Mouse (Mus musculus): ENCODE measurements around the gene Gm10354. TPM values are rescaled to one million over a fixed set of nuclear protein-coding genes. Genes with fewer than 3 reads are reported as not detected.
"Not testable (repeated sequence)": the region's sequence is repeated elsewhere in the genome, so short reads cannot be mapped to it uniquely, and the experiment has no call there.

Gm10354 gene
- not detected in 2 replicates for polyA plus RNA-seq (2015; fragmentation: Nextera tagmentation; extraction: Ambion mirVana)

DNA sequence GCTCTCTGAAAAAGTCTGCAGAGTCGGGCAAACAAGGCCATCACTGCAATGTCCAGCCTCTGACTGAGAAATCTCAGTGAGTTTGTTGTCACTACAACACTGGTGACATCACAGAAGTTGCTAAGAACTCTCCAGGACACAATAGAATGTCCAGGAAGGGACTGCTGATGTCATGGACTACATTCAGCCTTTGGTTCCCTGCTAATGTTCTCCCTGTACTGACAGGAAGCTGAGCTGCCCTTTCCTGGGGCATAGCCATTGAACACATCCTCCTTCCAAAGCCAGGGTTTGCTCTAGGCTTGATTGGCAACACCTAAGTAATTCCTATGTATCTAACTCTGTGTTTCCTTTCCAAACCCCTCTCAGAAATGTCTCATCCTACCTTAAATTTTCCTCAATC is at the start of gene Gm10354:
TSS of gene Gm10354 (minus strand) at position 101 of the 400 bp plus-strand sequence.
- not testable (repeated sequence) for H3K36me3 ChIP-seq (replicated peaks; ENCODE audit: insufficient read depth, low read length)

DNA sequence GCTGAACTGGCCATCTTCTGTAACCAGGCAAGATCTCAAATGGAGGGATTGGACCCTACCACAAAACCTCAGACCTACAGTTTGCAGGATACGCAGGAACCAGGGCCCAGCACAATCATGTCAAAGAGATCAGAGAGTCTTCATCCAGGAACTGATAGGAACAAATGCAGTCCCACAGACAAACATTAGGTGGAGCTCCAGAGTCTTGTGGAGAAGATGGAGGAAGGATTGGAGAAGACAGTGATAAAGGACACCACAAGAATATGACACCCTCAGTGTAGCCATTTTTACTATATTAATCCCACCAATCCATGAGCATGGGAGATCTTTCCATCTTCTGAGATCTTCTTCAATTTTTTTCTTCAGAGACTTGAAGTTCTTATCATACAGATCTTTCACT is 45.6 kb upstream of the Gm10354 start:
- 89% methylated on average over 1 of the region's 1 CpGs for WGBS (ENCODE audit: insufficient replicate concordance)
- H3K27me3 ChIP-seq (ENCODE audit: insufficient read depth, low read length); H3K9ac ChIP-seq (replicated peaks); H3K4me3 ChIP-seq (ENCODE audit: low read depth, low read length); H3K27ac ChIP-seq (ENCODE audit: low read depth); ATAC-seq; H3K4me1 ChIP-seq (ENCODE audit: insufficient read depth); H3K36me3 ChIP-seq (replicated peaks; ENCODE audit: insufficient read depth, low read length); H3K9me3 ChIP-seq (ENCODE audit: low read length); H3K4me2 ChIP-seq (ENCODE audit: low read depth, low read length): not testable (repeated sequence)
- DNase-seq, result peak; percentile 15

More for the DNA sequence above, at the start of gene Gm10354:
- not testable (repeated sequence) for H3K27ac ChIP-seq (ENCODE audit: low read depth); H3K27me3 ChIP-seq (ENCODE audit: insufficient read depth, low read length); H3K4me1 ChIP-seq (ENCODE audit: insufficient read depth); ATAC-seq; H3K4me2 ChIP-seq (ENCODE audit: low read depth, low read length); H3K9ac ChIP-seq (replicated peaks); DNase-seq; H3K9me3 ChIP-seq (ENCODE audit: low read length); H3K4me3 ChIP-seq (ENCODE audit: low read depth, low read length)
- no CpG with 5 or more reads among the region's 1 CpGs for WGBS (ENCODE audit: insufficient replicate concordance)

DNA sequence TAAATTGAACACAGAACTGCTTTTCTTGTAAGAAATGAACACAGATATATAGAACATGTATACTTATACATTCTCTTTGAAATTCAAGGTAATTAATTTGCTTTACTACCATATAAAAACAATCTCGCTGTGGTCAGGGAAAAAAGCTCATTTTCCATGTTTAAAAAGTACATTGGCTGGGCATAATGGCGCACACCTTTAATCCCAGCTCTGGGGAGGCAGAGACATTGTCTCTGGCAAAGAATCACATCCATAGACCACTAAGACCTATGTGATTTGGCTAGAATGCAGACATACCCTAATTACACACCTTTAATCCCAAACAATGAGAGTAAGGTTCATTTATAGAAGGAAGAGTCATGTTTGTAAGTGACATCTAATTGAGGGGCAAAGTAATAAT is 41.3 kb upstream of the Gm10354 start:
- H3K4me1 ChIP-seq (ENCODE audit: insufficient read depth); ATAC-seq; H3K27ac ChIP-seq (ENCODE audit: low read depth); DNase-seq; H3K27me3 ChIP-seq (ENCODE audit: insufficient read depth, low read length); H3K36me3 ChIP-seq (replicated peaks; ENCODE audit: insufficient read depth, low read length); H3K9me3 ChIP-seq (ENCODE audit: low read length); H3K4me2 ChIP-seq (ENCODE audit: low read depth, low read length); H3K4me3 ChIP-seq (ENCODE audit: low read depth, low read length); H3K9ac ChIP-seq (replicated peaks): not testable (repeated sequence)
- WGBS (ENCODE audit: insufficient replicate concordance), result 55% methylated on average over 2 of the region's 2 CpGs

DNA sequence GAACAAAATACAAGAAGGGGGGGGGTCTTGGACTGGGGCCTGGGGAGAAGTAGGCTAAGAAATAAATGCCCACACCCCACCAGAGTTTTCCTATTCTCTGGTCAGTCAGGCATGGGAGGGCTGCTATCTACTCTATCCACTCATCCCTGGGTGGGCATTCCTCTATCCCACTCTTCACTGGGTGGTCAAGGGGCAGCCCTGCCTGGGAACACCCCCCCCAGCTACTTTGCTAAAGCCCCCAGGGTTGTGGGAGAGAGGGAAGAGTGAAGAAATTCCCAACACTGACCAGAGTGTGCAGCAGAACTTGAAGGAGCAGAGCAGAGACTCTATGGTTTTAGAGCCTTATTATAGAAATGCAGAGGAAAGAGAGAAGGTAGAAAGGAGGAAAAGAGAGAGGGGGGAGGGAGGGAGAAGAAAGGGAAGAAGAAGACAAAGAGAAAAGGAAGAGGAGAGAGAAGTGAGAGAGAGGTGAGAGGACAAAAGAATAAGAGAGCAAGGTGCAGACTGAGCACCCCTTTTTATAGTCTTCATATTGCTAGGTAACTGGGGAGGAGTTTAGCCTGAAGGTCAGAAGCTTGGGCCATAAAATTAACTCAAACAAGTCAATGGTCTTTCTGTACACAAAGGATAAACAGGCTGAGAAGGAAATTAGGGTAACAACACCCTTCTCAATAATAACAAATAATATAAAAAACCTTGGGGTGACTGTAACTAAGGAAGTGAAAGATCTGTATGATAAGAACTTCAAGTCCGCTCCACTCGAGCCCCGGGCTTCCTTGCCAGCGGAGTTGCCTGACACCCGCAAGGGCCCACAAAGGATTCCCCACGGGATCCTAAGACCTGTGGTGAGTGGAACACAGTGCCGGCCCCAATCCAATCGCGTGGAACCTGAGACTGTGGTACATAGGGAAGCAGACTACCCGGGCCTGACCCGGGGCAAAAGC is 32.2 kb upstream of the Gm10354 start:
- peak; percentile 17 for DNase-seq
- WGBS (ENCODE audit: insufficient replicate concordance), result 77% methylated on average over 11 of the region's 11 CpGs

DNA sequence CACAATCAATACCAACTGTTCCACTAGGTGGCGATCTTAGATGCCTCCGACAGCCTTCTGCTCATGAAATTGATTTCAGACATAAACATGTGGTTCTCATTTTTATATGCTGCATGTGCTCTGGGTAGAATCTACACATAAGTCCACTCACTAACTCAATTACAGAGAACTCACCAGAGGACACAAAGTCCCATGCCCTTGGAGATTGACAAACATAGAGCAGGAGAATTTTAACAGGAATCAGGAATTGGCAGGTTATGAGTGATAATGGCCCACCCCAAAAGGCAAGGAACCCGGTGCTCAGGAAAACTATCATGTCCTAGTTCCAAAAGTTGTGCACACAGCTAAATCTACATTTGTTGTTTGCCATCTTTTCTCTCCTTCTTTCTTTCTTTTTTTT is 28.2 kb upstream of the Gm10354 start:
- H3K9me3 ChIP-seq (ENCODE audit: low read length); H3K27me3 ChIP-seq (ENCODE audit: insufficient read depth, low read length); H3K4me3 ChIP-seq (ENCODE audit: low read depth, low read length); H3K27ac ChIP-seq (ENCODE audit: low read depth); H3K36me3 ChIP-seq (replicated peaks; ENCODE audit: insufficient read depth, low read length); H3K4me2 ChIP-seq (ENCODE audit: low read depth, low read length); H3K9ac ChIP-seq (replicated peaks); H3K4me1 ChIP-seq (ENCODE audit: insufficient read depth): not testable (repeated sequence)
- peak; percentile 9 for DNase-seq
- WGBS (ENCODE audit: insufficient replicate concordance), result 54% methylated on average over 3 of the region's 3 CpGs
- TF ChIP-seq CTCF (IDR thresholded peaks at IDR 0.05; ENCODE audit: low read depth), result 0 out of 2 replicates have a peak, but pooled peaks have one; percentile 17
- 0 out of 2 replicates have a peak, but pooled peaks have one; percentile 22 for ATAC-seq

More for the DNA sequence above, 32.2 kb upstream of the Gm10354 start:
- not testable (repeated sequence) for H3K9ac ChIP-seq (replicated peaks); H3K27me3 ChIP-seq (ENCODE audit: insufficient read depth, low read length); H3K4me3 ChIP-seq (ENCODE audit: low read depth, low read length); H3K27ac ChIP-seq (ENCODE audit: low read depth); ATAC-seq; H3K4me1 ChIP-seq (ENCODE audit: insufficient read depth); H3K36me3 ChIP-seq (replicated peaks; ENCODE audit: insufficient read depth, low read length); H3K9me3 ChIP-seq (ENCODE audit: low read length); H3K4me2 ChIP-seq (ENCODE audit: low read depth, low read length)

DNA sequence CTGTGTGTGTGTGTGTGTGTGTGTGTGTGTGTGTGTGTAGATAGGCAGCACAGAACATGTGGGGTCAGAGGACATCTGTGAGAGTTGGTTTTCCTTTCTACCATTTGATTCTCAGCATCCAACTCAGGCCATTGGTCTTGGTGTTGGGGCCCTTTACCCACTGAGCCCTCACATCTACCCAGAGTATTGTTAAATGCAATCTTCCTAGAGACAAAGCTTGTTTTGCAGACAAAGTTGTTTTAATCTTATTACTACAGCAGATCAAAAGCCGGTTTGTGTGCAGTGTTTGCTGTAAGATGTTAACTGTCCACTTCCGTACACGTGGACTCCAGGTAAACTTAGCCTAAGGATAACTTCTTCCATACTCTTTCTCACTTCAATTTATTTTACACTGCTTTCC is 27.6 kb upstream of the Gm10354 start:
- H3K36me3 ChIP-seq (replicated peaks; ENCODE audit: insufficient read depth, low read length); H3K9me3 ChIP-seq (ENCODE audit: low read length); ATAC-seq; H3K4me1 ChIP-seq (ENCODE audit: insufficient read depth); H3K27me3 ChIP-seq (ENCODE audit: insufficient read depth, low read length); H3K4me3 ChIP-seq (ENCODE audit: low read depth, low read length); H3K27ac ChIP-seq (ENCODE audit: low read depth); H3K9ac ChIP-seq (replicated peaks); H3K4me2 ChIP-seq (ENCODE audit: low read depth, low read length): not testable (repeated sequence)
- WGBS (ENCODE audit: insufficient replicate concordance), result 55% methylated on average over 3 of the region's 3 CpGs
- peak; percentile 12 for DNase-seq

DNA sequence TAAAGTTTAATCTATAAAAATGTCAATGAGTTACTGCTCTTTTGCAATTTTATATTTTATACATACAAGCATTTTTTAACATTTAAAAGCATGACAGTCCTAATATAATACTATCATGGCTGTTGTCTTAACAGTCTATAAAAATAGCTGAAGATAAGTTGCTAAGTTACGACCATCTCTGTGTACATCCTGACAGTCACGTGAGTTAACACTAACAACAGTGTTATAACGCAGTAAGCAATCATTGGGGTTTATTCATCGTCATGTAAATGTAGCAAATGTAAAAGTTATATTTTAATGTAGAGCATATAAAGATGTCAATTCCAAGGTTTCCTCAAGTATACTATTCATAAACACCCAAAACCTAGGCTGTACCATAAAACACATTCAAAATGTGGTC is 26.8 kb upstream of the Gm10354 start:
- H3K4me2 ChIP-seq (ENCODE audit: low read depth, low read length); H3K27ac ChIP-seq (ENCODE audit: low read depth); H3K36me3 ChIP-seq (replicated peaks; ENCODE audit: insufficient read depth, low read length); H3K27me3 ChIP-seq (ENCODE audit: insufficient read depth, low read length); H3K4me3 ChIP-seq (ENCODE audit: low read depth, low read length); H3K4me1 ChIP-seq (ENCODE audit: insufficient read depth); H3K9me3 ChIP-seq (ENCODE audit: low read length); H3K9ac ChIP-seq (replicated peaks); DNase-seq: not testable (repeated sequence)
- 51% methylated on average over 2 of the region's 4 CpGs for WGBS (ENCODE audit: insufficient replicate concordance)
- ATAC-seq, result 0 out of 2 replicates have a peak, but pooled peaks have one; percentile 42

DNA sequence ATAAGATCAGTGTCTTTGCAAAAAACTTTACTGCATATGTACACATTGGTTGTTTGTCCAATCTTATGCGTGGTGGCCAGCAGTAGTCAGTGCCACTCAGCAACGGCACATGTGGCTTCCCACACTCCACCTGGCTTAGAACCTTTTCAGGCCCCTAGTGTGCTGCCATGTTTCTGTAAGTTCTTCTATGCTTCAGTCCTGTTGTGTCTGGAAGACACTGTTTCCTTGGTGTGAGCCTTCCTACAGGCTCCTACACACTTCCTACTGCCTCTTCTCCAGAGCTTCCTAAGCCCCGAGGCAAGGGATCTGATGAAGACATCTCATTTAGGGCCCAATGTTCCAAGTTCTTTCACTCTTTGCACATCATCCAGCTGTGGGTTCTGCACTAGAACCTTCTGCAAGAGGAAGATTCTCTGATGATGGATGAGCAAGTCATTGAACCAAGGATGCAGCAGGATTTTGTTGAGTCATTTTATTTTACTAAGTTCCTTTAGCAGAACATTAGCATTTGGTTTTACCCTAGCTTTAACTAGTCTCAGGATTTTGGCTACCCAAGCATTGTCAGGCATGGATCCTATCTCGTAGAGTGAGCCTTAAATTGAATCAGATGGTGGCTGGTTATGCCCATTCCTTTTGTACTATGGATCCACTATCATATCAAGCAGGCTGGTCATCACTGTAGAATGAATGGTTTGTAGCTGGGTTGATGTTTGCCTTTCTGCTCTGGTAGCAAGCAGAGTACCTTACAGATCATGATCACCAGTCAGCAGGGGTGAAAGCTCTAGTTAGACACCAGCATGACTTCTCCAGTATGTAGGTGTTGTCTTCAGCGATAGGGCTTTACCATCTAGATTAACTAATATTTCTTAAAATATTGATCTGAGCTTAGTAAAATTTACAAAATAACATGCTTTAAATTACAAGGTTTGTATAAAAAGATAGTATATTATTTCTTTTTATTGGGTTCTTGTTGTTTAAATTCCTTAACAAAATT is 26.1 kb upstream of the Gm10354 start:
- DNase-seq (peak; percentile 8), ATAC-seq (peak; percentile 74)
- not testable (repeated sequence) for H3K27me3 ChIP-seq (ENCODE audit: insufficient read depth, low read length); H3K4me1 ChIP-seq (ENCODE audit: insufficient read depth); H3K9me3 ChIP-seq (ENCODE audit: low read length); H3K4me3 ChIP-seq (ENCODE audit: low read depth, low read length); H3K4me2 ChIP-seq (ENCODE audit: low read depth, low read length); H3K9ac ChIP-seq (replicated peaks); H3K27ac ChIP-seq (ENCODE audit: low read depth); H3K36me3 ChIP-seq (replicated peaks; ENCODE audit: insufficient read depth, low read length)
- 54% methylated on average over 5 of the region's 5 CpGs for WGBS (ENCODE audit: insufficient replicate concordance)

DNA sequence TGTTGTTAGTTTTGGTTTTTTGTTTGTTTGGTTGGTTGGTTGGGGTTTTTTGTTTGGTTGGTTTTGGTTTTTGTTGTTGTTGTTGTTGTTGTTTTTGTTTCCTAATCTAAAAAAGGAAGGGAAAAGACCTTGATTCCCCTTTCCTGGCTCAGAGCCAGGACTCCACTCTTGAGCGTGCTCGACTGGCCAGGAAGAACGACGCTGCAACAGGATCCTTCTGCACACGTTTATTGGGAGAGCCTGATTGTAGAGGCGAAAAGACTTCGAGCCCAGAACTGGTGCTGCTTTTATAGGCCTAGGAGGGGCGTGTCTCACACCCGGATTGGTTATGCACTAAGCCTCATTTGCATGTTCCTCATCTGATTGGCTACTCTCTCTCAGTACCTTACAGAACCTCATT is 19.3 kb upstream of the Gm10354 start:
- H3K9me3 ChIP-seq (ENCODE audit: low read length); H3K9ac ChIP-seq (replicated peaks); ATAC-seq; H3K27me3 ChIP-seq (ENCODE audit: insufficient read depth, low read length); H3K27ac ChIP-seq (ENCODE audit: low read depth); H3K36me3 ChIP-seq (replicated peaks; ENCODE audit: insufficient read depth, low read length); DNase-seq; H3K4me3 ChIP-seq (ENCODE audit: low read depth, low read length); H3K4me1 ChIP-seq (ENCODE audit: insufficient read depth); H3K4me2 ChIP-seq (ENCODE audit: low read depth, low read length): not testable (repeated sequence)
- WGBS (ENCODE audit: insufficient replicate concordance), result 69% methylated on average over 9 of the region's 9 CpGs

Data from liver, postnatal 0 days (tissue).